Mouse (Mus musculus) testis, adult 2 months (tissue): ENCODE data around the gene Nol12.

Source experiments
- CTCF ChIP-seq: fragments of 200-500 bp; IDR thresholded peaks from 2 replicates; pipeline ENCODE4 v1.5.1; 2012; ENCODE audit warnings: low read depth, mild to moderate bottlenecking, inconsistent platforms, low read length, moderate library complexity; ENCODE audit not compliant: control insufficient read depth, insufficient read depth, insufficient replicate concordance
- POLR2A ChIP-seq: fragments of 200-500 bp; IDR thresholded peaks from 2 replicates; pipeline ENCODE4 v1.6.1; 2012; ENCODE audit warnings: low read depth, mild to moderate bottlenecking, inconsistent platforms, low read length, moderate library complexity; ENCODE audit not compliant: control insufficient read depth

DNA sequence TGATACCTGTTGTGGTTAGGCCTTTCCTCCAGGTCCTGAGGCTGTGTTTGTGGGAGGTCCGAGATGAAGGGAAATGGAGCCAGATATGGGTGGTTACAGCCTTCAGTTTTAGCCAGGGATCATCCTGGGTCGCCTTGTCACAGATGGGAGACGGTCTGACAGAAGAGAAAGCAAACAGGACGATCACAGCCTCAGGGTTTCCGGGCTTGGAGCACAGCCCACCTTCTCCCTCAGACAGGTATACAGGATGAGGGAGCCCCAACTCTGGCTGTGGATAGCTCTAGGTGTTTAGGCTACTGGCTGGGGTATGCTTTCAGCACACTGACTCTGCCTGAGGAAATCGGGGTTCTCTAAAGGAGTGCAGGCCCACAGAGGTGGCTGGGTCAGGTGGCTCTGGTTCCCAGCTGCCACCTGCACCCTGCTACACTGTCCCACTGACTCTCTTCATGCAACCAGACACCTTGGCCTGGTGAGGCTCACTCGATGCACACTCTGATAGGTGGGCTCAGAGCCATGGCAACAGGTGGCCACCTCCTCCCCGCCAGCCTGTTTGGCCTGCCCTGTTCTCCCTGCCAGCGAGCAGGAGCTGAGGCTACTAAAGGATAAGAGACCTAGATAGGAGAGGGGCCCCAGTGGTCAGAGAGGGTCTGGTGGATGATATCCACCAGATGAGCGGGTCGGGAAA lies 51.9 kb downstream of the Nol12 start:
- no peak for TF ChIP-seq POLR2A
- no peak for TF ChIP-seq CTCF
